Mouse (Mus musculus) hematopoietic stem cell, adult 5-6 weeks (primary cell): Measurements from ENCODE around the gene Kcnh6. TPM values are rescaled to one million over a fixed set of nuclear protein-coding genes. Genes with fewer than 3 reads are reported as not detected.
A peak's percentile ranks its signal among the peaks of the same experiment; 100 is the strongest.

Experiments
- ATAC-seq, 2 experiments: fragments of 125-278 bp in 1 of 2; replicated peaks in 1 of 2; 2 replicates each; pipeline ENCODE4 v1.8.0; 2016 to 2017; ENCODE audit warnings: inconsistent platforms in 2 of 2, mild to moderate bottlenecking in 2 of 2, moderate number of reproducible peaks in 2 of 2, low read depth in 1 of 2, moderate TSS enrichment in 1 of 2; ENCODE audit not compliant: low FRiP score in 2 of 2, poor library complexity in 2 of 2, severe bottlenecking in 2 of 2, insufficient read depth in 1 of 2, low TSS enrichment in 1 of 2
- total RNA-seq: library from RNA; stranded (forward); fragments of 172-1452, 232-1000 nt; gene quantifications from 2 replicates; pipeline ENCODE4 v1.2.3, GENCODE M21; 2017

Gene Kcnh6
- 0.50 TPM in 1 of 2 replicates, not detected in the other for total RNA-seq

DNA sequence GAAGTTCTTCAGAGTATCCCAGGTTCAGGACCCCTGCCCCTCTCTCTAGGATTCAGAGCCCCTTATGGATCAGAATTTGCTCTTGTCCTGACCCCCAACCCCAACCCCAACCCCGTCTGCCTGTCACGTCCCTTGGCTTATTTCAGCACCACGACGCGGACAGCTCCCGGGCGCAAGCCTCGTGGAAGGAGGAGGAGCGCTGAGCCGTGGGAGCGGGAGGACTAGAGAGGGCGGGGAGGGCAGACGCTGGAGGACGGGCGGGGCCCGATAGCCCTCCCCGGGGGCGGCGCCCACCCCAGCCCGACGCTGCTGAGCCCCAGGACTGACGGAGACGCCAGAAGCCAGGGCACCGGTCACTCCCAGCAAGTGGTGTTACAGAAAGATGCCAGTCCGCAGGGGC lies at the start of gene Kcnh6:
Kcnh6 (plus strand) TSS at position 304 of the 400 bp plus-strand sequence.
- ATAC-seq = peak; percentile 59 to 77

DNA sequence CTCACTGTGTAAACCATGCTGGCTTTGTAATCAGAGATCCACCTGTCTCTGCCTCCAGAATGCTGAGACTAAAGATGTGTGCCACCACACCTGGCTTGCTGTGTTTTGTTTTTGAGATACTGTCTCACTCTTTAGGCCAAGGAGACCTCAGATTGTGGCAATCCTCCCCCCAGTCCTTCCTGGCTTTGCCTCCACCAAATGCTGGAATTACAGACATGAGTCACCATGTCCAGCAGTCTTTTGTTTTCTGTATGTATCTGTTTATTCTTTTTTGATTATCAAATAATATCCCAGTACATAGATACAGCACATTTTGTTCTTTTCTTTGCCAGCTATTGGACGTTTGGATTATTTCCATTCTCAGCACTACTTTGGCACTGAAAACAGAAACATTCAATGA lies 49.4 kb upstream of the Kcnh6 start:
- ATAC-seq = no peak

DNA sequence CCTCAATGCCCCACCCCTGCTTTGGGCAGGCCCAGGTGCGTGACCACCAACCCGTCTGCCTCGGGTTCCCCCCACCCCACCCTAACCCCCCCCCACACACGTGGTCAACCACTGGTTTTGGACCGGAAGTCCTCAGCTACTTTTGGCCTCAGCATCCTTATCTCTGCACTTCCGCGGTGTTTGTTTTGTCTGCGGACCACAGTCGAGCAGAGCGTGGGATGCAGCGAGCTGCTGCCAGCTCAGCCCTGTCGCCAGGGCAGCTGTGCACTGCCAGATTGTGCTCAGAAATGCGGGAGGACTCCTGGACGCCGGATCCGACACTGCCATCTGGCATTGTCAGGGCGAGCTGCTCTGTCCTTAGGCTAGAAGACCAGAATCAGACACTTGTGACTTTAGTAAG lies 48.6 kb upstream of the Kcnh6 start:
- ATAC-seq = no peak

DNA sequence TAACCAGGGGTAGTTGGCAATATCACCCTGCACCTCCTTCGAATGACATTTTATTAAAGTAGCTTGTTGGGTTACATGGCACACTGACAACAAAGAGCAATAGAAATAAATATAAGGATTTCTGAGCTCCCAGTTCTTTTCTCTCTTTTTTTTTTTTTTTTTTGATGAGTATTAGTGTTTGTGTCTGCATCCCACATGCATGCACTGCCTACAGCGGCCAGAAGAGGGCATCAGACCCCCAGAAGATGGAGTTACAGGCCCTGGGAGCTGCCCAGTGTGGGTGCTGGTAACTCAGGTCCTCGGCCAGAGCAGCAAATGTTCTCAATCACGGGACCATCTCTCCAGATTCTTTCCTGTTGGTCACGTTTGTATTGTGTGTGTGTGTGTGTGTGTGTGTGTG lies 43.2 kb upstream of the Kcnh6 start:
- ATAC-seq = no peak

DNA sequence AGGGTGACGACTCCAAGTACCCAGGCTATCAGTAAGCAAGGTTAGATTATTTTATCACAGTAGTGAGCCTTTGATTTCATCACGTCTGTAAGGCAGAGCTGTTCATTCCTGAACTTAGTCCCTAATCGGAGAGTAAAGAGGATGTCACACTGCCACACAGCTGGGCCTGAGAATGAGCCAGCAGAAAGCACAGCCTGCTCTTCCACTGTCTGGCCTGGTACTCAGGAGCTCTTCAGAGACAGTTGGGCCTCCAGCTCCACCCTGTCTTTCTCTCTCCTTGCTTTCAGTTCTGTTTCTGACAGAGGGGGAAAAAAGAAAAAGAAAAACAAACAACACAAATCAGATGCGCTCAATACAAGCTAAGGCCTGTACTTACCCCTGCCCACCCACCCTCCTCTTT lies 41.6 kb upstream of the Kcnh6 start:
- no peak for ATAC-seq

DNA sequence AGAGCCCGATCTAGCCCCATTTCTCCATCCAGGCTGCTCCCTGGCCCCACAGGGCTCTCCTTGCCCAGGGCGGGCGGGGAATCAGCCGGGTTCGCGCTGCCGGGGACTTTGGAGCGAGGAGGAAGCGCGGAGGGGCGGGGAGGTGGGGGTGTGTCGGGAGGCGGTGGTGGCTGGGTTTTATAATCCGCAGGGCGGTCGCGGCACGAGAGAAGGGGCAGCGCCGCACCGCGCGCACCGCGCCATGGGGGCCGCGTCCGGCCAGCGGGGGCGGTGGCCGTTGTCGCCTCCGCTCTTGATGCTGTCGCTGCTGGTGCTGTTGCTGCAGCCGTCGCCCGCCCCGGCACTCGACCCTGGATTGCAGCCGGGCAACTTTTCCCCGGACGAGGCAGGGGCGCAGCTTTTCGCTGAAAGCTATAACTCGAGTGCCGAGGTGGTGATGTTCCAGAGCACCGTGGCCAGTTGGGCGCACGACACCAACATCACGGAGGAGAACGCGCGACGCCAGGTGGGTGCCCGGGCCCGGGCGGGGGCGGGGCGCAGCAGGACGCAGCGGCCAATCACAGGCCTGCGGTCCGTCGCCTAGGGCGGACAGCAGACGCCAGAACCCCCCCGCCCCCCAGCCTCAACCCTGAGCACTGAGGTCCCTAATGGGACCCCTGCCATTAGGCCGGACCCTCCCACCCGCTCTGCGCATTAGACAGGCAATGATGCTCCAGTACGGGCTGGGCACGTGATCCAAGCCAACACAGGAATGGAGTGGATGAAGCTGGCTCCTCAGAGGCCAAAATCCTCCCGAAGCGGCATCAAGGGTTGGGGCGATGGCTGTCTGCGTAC lies 40.0 kb upstream of the Kcnh6 start, which contains the start of gene Ace:
Ace (plus strand) TSS at position 205 of the 834 bp plus-strand sequence.
- no peak for ATAC-seq

DNA sequence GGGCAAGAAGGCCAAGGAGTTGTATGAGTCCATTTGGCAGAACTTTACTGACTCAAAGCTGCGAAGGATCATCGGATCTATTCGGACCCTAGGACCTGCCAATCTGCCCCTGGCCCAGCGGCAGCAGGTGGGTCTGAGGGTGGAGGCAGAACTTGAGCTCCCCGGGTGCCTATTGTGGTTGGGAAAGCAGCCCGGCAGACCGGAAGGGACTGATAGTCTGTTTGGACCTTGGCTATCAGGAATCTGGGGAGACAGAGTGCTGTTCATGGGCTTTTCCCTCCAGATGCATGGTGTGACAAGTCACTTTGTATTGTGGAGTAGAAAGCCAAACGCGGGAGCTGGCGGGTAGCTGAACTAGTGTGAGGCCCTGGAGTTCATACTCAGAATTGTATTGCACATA lies 39.0 kb upstream of the Kcnh6 start:
- ATAC-seq = no peak

DNA sequence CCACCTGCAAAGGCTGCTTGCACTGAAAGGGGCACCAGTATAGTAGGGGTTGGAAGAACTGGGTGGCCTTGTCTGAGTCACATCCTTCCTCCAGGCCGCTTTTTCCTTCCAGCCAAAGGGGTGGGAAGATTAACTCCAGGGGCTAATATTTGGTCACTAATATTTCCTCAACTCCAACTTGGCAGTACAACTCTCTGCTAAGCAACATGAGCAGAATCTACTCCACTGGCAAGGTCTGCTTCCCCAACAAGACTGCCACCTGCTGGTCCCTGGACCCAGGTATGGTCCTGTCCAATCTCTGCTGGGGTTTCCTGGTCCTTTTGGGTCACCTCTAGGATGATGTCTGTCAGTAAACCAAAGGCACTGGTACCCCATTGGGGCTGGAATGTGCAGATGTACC lies 38.4 kb upstream of the Kcnh6 start:
- ATAC-seq = no peak

DNA sequence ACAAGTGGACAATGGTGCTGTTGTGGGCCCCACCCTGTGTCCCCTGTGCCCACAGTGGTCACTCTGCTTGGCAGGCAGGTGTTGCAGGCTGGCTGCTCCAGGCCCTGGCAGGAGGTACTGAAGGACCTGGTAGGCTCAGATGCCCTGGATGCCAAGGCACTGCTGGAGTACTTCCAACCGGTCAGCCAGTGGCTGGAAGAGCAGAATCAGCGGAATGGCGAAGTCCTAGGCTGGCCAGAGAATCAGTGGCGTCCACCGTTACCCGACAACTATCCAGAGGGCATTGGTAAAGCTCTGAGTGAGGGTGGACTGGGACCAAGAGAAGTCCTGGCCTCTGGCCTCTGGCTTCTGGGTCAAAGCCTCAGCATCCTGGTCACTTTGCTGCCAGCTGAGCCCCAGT lies 33.3 kb upstream of the Kcnh6 start:
- no peak for ATAC-seq

DNA sequence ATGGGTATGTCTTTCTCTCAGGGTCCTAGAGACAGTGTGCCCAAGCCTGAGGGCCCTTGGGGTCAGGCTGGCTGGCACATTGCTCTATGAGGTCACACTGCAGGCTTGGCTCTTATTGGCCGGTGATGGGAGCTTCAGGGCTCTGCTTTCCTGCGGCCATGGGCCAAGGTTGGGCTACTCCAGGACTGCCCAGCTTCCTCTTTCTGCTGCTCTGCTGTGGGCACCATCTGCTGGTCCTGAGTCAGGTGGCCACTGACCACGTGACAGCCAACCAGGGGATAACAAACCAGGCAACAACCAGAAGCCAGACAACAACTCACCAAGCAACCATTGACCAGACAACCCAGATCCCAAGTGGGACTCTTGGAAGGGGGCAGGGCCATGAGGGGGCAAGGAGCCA lies 32.9 kb upstream of the Kcnh6 start:
- ATAC-seq = no peak

DNA sequence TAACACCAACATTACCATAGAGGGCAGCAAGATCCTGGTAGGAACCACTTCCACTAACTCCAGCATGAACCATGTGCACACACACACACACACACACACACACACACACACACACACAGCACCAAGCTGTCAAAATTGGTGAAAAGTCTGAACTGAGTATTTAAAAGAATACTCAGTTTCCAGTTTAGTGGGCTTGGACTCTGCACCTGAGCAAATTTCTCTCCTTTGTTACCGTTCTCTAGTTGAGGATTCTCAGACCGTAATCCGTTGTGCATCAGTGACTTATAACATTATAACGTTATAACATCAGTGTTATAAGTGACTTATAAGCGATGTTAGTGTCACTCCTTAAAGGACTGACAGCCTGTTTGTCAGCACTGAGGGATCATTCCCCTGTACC lies 32.3 kb upstream of the Kcnh6 start:
- no peak for ATAC-seq

DNA sequence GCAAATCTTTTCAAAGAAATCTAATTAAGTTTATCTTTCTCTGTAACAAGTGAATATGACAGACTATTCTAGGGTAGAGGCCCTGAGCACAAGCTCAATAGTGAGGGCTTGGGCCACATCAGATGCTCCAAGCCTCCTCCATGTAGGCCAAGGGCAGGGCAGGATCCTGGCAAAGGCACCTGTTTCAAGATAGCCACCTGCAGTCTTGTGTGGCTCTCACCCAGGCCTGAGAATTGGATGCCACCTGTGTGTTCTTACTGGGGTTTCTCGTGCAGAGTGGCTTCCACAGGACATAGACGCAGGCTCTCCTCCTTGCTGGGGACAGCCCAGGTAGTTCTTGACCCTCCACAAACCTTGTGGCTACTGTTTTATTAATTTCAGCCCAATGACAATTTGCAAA lies 29.7 kb upstream of the Kcnh6 start:
- no peak for ATAC-seq

DNA sequence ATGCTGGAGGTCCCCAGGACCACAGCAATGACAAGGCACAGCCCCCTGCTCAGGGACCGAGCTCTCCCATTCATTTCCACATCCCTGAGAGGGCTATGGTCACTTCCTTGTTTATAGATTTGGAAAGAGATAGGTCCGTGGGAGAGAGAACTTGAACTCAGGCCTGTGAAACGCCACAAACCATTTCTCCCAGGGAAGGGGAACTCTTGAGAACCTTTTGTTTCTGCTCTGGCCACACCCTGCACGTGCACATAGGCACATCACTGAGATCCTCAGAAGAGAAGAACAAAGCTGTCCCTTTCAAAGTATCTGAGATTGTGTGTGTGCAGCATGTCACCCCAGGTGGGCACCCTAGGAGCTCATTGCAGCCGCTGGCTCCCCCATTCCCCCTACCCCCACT lies 29.3 kb upstream of the Kcnh6 start:
- no peak for ATAC-seq

DNA sequence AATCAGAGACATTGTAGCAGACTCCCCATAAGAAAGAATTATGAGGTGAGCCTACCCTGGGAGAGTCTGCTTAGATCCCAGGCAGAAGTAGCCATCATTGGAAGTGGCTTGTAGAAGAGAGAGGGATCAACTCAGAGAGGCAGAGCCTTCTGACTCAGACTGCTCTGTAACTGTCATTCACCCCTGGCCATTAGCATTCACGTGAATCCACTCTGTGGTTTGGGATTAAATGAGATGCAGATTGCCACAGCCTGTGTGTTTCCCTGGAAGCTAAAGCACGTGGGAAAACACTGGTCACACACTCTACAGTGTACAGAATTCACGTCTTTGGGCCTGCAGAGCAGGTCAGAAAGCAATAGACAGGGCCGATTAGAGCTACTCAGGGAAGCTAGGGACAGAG lies 23.5 kb upstream of the Kcnh6 start:
- no peak for ATAC-seq

DNA sequence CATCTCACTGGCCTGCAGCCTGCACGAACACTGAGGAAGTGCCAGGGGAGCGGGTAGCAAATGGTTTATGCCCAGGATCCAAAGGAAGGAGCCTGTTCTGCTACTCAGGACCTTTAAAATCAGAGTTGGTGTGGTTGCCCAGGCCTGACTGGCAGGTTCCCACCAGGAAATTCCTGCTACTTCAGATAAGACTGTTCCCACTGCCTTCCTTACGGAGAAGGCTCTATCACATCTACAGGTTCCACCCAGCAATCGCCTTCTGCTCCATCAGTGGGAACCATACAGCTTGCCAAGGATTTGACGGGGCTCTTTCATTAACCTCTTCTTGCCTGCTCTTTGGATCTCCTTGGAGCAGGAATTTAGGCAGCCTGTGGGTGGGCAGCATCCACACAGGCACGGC lies 20.5 kb upstream of the Kcnh6 start:
- no peak for ATAC-seq

DNA sequence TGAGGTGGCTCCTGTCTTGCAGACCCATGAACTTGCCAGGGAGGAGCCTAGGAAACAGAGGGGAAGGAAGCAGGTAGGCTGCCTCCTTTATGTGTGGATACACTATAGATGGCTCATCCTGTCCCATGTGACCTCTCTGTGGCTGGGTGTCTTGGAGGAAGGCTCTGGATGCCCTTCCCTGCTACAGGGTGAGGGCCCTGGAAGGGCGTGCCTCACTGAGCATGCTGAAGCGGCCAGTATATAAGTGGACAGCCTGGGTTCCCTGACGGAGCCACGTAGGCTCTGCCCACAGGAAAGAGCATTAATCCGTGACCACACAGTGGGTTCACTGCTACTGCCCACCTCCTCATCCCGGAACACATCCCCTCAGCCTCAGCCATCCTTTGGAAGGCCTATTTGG lies 18.5 kb upstream of the Kcnh6 start:
- ATAC-seq = no peak

DNA sequence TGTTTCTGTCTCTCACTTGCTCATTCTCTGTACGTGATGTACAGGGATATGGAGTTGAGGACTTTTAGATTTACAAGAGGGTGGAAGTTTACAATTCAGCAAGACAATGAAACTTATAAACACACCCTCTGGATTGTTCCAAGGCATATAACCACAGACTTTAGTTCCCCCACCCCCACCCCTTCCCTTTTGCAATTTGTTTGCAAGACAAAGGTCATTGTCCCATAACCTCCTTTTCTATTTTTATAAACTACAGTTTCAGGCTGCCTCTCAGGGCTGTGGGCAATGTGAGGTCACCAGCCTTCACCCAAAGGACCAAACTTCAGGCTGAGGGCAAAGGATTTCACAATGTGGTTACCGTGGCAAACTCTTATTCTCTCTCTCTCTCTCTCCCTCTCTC lies 17.7 kb upstream of the Kcnh6 start:
- no peak for ATAC-seq

DNA sequence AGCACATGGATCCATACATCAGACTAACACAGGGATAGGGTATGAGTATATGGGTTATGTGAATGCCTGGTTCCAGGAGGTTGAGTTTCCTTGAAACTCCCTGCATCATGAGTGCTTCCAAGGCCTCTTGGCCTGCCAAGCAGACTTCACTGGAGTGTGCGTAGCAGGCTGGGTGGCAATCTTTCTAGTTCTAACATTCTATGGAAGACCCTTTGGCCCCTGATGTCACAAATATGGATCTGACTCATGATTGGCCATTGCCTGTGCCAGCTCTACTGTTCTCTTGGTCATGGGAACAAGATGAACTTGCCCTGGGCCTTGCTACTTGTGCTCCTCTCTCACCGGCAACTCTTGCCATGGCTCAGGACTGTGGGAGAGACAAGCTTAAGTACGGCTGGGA lies 13.5 kb upstream of the Kcnh6 start, which contains the start of gene Ace3:
Ace3 (plus strand) TSS at position 301 of the 400 bp plus-strand sequence.
- ATAC-seq = no peak

DNA sequence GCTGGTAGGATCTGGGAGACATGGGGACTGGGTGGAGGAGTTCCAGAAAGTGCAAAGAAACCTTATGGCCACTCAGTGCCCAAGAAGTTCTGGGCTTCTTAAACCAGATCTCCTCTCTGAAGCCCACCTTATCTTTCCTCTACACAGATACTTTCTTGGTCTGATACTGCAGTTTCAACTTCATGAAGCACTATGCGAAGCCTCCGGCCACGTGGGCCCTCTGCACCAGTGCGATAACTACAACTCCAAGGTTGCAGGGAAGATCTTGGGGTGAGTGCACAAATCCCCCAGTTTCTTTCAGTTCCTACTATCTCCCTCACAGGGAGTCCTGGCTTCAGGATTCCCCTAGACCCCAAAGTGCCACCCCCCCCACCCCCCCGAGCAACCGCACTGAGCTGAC lies 7.9 kb upstream of the Kcnh6 start:
- no peak for ATAC-seq
